In the genomic region with DNA sequence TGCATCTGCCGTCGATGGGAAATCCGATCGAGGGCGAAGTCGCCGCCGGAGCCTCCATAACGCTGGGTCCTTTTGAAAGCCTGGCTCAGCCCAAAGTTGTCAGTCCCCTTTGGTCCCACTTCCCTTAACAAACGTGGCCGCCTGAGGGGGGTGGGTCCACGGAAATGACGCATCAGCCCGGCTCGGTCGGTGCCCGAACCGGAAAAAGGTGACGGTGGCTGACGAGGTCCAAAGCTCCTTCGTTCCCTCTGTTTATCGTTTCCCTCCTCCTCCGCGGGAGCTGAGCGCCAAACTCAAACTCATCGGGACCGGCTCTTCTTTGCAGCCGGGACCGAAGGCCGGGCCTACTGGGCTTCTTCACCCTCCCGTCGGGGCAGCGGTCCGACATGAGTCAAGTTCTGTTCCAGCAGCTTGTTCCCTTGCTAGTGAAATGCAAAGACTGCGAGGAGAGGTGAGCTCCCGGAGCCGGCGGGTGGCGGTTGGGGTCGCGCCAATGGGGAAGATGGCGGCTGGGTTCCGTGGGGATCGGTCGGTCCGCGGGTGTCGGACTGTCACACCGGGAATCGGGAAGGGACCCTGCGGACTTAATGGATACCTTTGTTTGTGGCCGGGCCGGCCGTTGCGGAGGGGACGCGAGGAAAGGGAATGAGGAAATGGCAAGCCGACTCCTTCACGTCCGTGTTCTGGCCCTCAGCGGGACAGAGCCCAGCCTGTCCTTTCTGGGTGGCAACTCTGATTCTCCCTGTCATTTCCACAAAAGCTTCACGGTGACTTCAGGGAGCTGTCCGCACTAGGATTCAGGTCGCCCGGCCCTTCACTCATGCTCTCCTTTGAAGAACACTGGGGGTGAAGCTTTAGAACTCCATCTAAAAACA, we compare ENCODE assay signal across 1 mouse cellular context.
A peak's percentile ranks its signal among the peaks of the same experiment; 100 is the strongest.
TF ChIP-seq lines count a peak whose summit lies in the region.

A gene (plus strand): TSS at position 255 of the 875 bp plus-strand sequence.

TF ChIP-seq in CH12.LX, 34 proteins besides CTCF, POLR2A, EP300 and RAD21 (continued from another document):
- no peak; the same call in 1 of the 2 replicates for TF ChIP-seq GABPA (IDR thresholded peaks at IDR 0.05; ENCODE audit: insufficient replicate concordance, low read depth, low read length)
- TF ChIP-seq USF2 (conservative IDR thresholded peaks at IDR 0.05; ENCODE audit: low read depth, low read length), result no peak
- TF ChIP-seq TCF12 (IDR thresholded peaks at IDR 0.05; ENCODE audit: low read depth, low read length), result peak; percentile 38; the same call in 1 of the 2 replicates
- TF ChIP-seq USF1 (IDR thresholded peaks at IDR 0.05; ENCODE audit: low read depth, low read length), result no peak
- TF ChIP-seq BHLHE40 (IDR thresholded peaks at IDR 0.05; ENCODE audit: low read depth, low read length), result no peak
- TF ChIP-seq ZKSCAN1 (IDR thresholded peaks at IDR 0.05; ENCODE audit: borderline replicate concordance, low read depth, low read length), result no peak
- TF ChIP-seq UBTF (IDR thresholded peaks at IDR 0.05; ENCODE audit: low read depth, low read length), result no peak
- peak; percentile 43 for TF ChIP-seq NRF1 (IDR thresholded peaks at IDR 0.05; ENCODE audit: low read depth, low read length)
- no peak for TF ChIP-seq MAX (IDR thresholded peaks at IDR 0.05; ENCODE audit: low read length)
- peak; percentile 47; the same call in 1 of the 2 replicates for TF ChIP-seq MEF2A (IDR thresholded peaks at IDR 0.05; ENCODE audit: borderline replicate concordance, low read depth, low read length)
- TF ChIP-seq CHD2 (IDR thresholded peaks at IDR 0.05; ENCODE audit: low read length), result no peak
- TF ChIP-seq ZNF384 (IDR thresholded peaks at IDR 0.05; ENCODE audit: low read depth, low read length), result no peak
- TF ChIP-seq MYC (IDR thresholded peaks at IDR 0.05; ENCODE audit: low read depth, low read length), result peak; percentile 67; the same call in 1 of the 2 replicates
- no peak for TF ChIP-seq MAFK (IDR thresholded peaks at IDR 0.05; ENCODE audit: insufficient replicate concordance, low read length)
- 0 out of 2 replicates have a peak, but pooled peaks have one; percentile 51 for TF ChIP-seq NELFE (IDR thresholded peaks at IDR 0.05; ENCODE audit: low read depth, low read length)
- peak; percentile 79 for TF ChIP-seq MXI1 (IDR thresholded peaks at IDR 0.05; ENCODE audit: low read depth, low read length)
- TF ChIP-seq ZMIZ1 (IDR thresholded peaks at IDR 0.05; ENCODE audit: low read depth, low read length), result no peak
- TF ChIP-seq ELF1 (IDR thresholded peaks at IDR 0.05; ENCODE audit: low read depth, low read length), result peak; percentile 87
- TF ChIP-seq JUND (conservative IDR thresholded peaks at IDR 0.05; ENCODE audit: low read depth, low read length), result no peak
- no peak for TF ChIP-seq ZC3H11A (IDR thresholded peaks at IDR 0.05; ENCODE audit: low read depth, low read length)
- peak; percentile 88; the same call in 1 of the 2 replicates for TF ChIP-seq KAT2A (IDR thresholded peaks at IDR 0.05; ENCODE audit: insufficient replicate concordance, low read length)
- TF ChIP-seq RCOR1 (conservative IDR thresholded peaks at IDR 0.05; ENCODE audit: low read depth, low read length), result no peak
- peak; percentile 32; the same call in 1 of the 2 replicates for TF ChIP-seq MAZ (IDR thresholded peaks at IDR 0.05; ENCODE audit: low read depth, low read length)
